Mouse (Mus musculus): ENCODE measurements around the gene Myg1. TPM values are rescaled to one million over a fixed set of nuclear protein-coding genes. Genes with fewer than 3 reads are reported as not detected.
A peak's percentile ranks its signal among the peaks of the same experiment; 100 is the strongest.

Myg1 gene
- total RNA-seq (2014; rRNA removed) (63.1 and 69.1 TPM in 2 replicates), polyA plus RNA-seq (2015; fragmentation: Nextera tagmentation; extraction: Ambion mirVana) (83.2 and 87.1 TPM in 2 replicates)

DNA sequence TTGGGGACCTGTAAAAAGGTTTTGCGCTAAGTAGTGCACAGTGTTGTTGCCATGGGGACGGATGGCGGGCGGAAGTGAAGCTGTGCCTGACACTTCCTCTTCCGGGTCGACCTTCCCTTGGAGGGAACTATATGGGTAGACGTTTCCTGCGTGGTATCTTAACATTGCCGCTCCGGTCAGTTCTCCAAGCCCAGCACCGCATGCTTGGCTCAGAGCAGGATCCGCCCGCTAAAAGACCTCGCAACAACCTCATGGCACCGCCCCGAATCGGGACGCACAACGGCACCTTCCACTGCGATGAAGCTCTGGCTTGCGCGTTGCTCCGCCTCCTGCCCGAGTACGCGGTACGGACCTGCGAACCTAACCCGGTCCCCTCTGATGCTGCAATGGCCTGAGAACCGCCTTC, at the start of gene Myg1:
TSS of gene Myg1 (plus strand) at position 100 of the 406 bp plus-strand sequence.
- Histone ChIP-seq H3K27me3 (ENCODE audit: insufficient read depth, low read length) (no peaks in the 10 kb centered on the region), H3K9ac (replicated peaks; ENCODE audit: low read length, poor library complexity, severe bottlenecking) (peak within 1 kb of the TSS; percentile 76), H3K36me3 (ENCODE audit: insufficient read depth, low read length) (peaks cover 25% of the 10 kb centered on the region), H3K4me1 (ENCODE audit: insufficient read depth, low read length) (peaks cover 15% of the 10 kb centered on the region), H3K9me3 (ENCODE audit: low read length) (no peaks in the 10 kb centered on the region), H3K4me3 (ENCODE audit: low read depth, low read length) (peak within 1 kb of the TSS; percentile 72), H3K27ac (ENCODE audit: low read depth, low read length) (peak within 1 kb of the TSS; percentile 47), H3K4me2 (ENCODE audit: low read depth, low read length, poor library complexity, severe bottlenecking) (peak within 1 kb of the TSS; percentile 71)
- 0% methylated on average over 30 of the region's 30 CpGs for WGBS
- ATAC-seq (ENCODE audit: low FRiP score): peak; percentile 93
- peak; percentile 92 for DNase-seq (ENCODE audit: low spot score)
- TF ChIP-seq CTCF (IDR thresholded peaks at IDR 0.05): no peak

- Histone ChIP-seq H3K4me1 (ENCODE audit: insufficient read depth, low read length) (peaks cover 6% of the 10 kb centered on the region; the same call in 1 of the 2 replicates), H3K4me3 (ENCODE audit: low read depth, low read length) (no peak overlapping the region), H3K9ac (replicated peaks; ENCODE audit: low read length, poor library complexity, severe bottlenecking) (no peak overlapping the region), H3K9me3 (ENCODE audit: low read length) (no peaks in the 10 kb centered on the region), H3K27ac (ENCODE audit: low read depth, low read length) (no peak overlapping the region), H3K36me3 (ENCODE audit: insufficient read depth, low read length) (peaks cover 20% of the 10 kb centered on the region), H3K27me3 (ENCODE audit: insufficient read depth, low read length) (no peaks in the 10 kb centered on the region), H3K4me2 (ENCODE audit: low read depth, low read length, poor library complexity, severe bottlenecking) (no peak overlapping the region)
- DNase-seq (ENCODE audit: low spot score): no peak
- no peak for TF ChIP-seq CTCF (IDR thresholded peaks at IDR 0.05)
- no peak for ATAC-seq (ENCODE audit: low FRiP score)
- WGBS: 89% methylated on average over 8 of the region's 8 CpGs
These were observed 48.8 kb upstream of the Myg1 start for GRCm38 (mm10) chr15:102282463-102283292.

DNA sequence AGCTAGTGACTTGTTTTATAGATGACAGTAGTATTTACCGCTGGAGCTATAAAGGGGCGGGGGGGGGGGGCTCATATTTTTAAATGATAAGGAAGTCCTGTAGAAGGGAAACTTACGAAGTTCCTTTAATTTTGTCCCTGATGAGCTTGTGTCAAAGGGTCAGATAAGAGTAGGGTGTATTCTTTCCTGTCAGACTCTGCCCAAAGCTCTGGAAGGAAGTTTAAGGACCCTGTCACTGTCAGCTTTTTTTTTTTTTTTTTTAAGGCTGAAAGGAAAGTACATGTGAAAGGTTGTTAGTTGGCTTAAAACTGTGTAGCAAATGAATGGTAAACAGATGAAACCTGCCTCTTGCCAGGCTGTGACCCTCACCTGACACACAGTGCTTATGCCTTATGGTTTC, 47.9 kb upstream of the Myg1 start:
- WGBS: 80% methylated on average over 3 of the region's 3 CpGs
- no peak for ATAC-seq (ENCODE audit: low FRiP score)
- H3K27ac ChIP-seq (ENCODE audit: low read depth, low read length): no peak overlapping the region
- no peak for DNase-seq (ENCODE audit: low spot score)
- peaks cover 20% of the 10 kb centered on the region for H3K36me3 ChIP-seq (ENCODE audit: insufficient read depth, low read length)
- no peak for TF ChIP-seq CTCF (IDR thresholded peaks at IDR 0.05)
- no peak overlapping the region for H3K4me2 ChIP-seq (ENCODE audit: low read depth, low read length, poor library complexity, severe bottlenecking)
- no peak overlapping the region for H3K9ac ChIP-seq (replicated peaks; ENCODE audit: low read length, poor library complexity, severe bottlenecking)
- no peak overlapping the region for H3K4me3 ChIP-seq (ENCODE audit: low read depth, low read length)
- H3K4me1 ChIP-seq (ENCODE audit: insufficient read depth, low read length): peaks cover 6% of the 10 kb centered on the region; the same call in 1 of the 2 replicates
- no peaks in the 10 kb centered on the region for H3K9me3 ChIP-seq (ENCODE audit: low read length)
- no peaks in the 10 kb centered on the region for H3K27me3 ChIP-seq (ENCODE audit: insufficient read depth, low read length)

- Histone ChIP-seq H3K36me3 (ENCODE audit: insufficient read depth, low read length) (peaks cover 4% of the 10 kb centered on the region; the same call in 1 of the 2 replicates), H3K4me3 (ENCODE audit: low read depth, low read length) (no peak overlapping the region), H3K4me2 (ENCODE audit: low read depth, low read length, poor library complexity, severe bottlenecking) (no peak overlapping the region), H3K27me3 (ENCODE audit: insufficient read depth, low read length) (no peaks in the 10 kb centered on the region), H3K27ac (ENCODE audit: low read depth, low read length) (no peak overlapping the region), H3K9me3 (ENCODE audit: low read length) (no peaks in the 10 kb centered on the region), H3K4me1 (ENCODE audit: insufficient read depth, low read length) (no peaks in the 10 kb centered on the region), H3K9ac (replicated peaks; ENCODE audit: low read length, poor library complexity, severe bottlenecking) (no peak overlapping the region)
- peak; percentile 77 for TF ChIP-seq CTCF (IDR thresholded peaks at IDR 0.05)
- ATAC-seq (ENCODE audit: low FRiP score) (no peak), DNase-seq (ENCODE audit: low spot score) (peak; percentile 46)
These were observed 44.1 kb upstream of the Myg1 start for GRCm38 (mm10) chr15:102287395-102287794.

DNA sequence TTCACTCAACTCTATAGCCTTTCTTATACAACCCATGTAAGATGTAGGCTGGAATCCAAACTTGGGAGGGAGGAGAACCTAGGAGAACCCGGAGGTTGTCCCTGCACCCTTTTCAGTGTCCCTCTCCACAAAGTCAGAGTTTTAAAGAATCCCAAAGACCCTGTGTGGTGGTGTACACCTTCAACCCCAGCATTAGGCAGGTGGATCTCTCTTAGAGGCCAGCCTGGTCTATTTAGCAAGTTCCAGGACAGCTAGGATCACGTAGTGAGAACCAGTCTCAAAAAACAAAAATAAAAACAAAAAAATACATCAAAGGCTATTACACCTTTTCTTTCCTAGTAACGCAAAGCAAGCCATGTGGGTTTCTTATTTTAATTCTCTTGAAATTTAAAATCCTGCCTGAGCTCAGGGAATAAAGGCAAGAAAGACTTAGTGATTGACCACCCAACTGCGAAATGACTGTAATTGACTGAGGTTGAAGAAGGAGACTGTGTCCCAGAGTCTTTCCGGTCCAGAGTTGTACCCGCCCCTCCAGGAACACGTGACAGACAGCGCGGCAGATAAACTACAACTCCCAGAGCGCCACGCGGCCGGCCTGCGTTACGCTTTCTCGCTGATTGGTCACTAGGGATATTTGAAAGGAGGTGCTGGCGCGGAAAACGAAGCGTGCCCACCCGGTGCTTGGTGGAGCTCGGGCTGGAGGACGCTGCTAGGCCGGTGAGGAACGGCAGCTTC, 35.7 kb upstream of the Myg1 start, which contains the start of gene Espl1:
TSS of gene Espl1 (plus strand) at position 634 of the 735 bp plus-strand sequence.
- ATAC-seq (ENCODE audit: low FRiP score) (peak; percentile 97), DNase-seq (ENCODE audit: low spot score) (peak; percentile 96)
- peak within 1 kb of the TSS; percentile 100 for H3K4me2 ChIP-seq (ENCODE audit: low read depth, low read length, poor library complexity, severe bottlenecking)
- 7% methylated on average over 25 of the region's 25 CpGs for WGBS
- H3K4me1 ChIP-seq (ENCODE audit: insufficient read depth, low read length): 0 out of 2 replicates have a peak, but pooled peaks cover 3% of the 10 kb centered on the region
- 0 out of 2 replicates have a peak, but pooled peaks have one; percentile 1 for TF ChIP-seq CTCF (IDR thresholded peaks at IDR 0.05)
- no peaks in the 10 kb centered on the region for H3K9me3 ChIP-seq (ENCODE audit: low read length)
- peak within 1 kb of the TSS; percentile 9 for H3K9ac ChIP-seq (replicated peaks; ENCODE audit: low read length, poor library complexity, severe bottlenecking)
- H3K36me3 ChIP-seq (ENCODE audit: insufficient read depth, low read length): no peaks in the 10 kb centered on the region
- H3K4me3 ChIP-seq (ENCODE audit: low read depth, low read length): peak within 1 kb of the TSS; percentile 52
- H3K27me3 ChIP-seq (ENCODE audit: insufficient read depth, low read length): no peaks in the 10 kb centered on the region
- peak within 1 kb of the TSS; percentile 21 for H3K27ac ChIP-seq (ENCODE audit: low read depth, low read length)

Data from midbrain, postnatal 0 days (tissue).